Mouse (Mus musculus): ENCODE results near the gene Draxin. TPM values are rescaled to one million over a fixed set of nuclear protein-coding genes. Genes with fewer than 3 reads are reported as not detected.
"Not testable (repeated sequence)": the region's sequence is repeated elsewhere in the genome, so short reads cannot be mapped to it uniquely, and the experiment has no call there.

The Draxin gene
- total RNA-seq (2021), result under 1 TPM; 0.05 to 0.11 TPM

GRCm38 (mm10) chr4:148130561-148131413 lies at the start of gene Draxin:
TSS of gene Draxin (minus strand) at chr4:148130698.
- no peak for DNase-seq
- intact Hi-C loops (cut with DNase I), result no loop called here

GRCm38 (mm10) chr4:148177716-148178115 lies 47.2 kb upstream of the Draxin start:
- intact Hi-C loops (cut with DNase I), result no loop called here
- DNase-seq, result no peak

- intact Hi-C loops (cut with DNase I); DNase-seq: not testable (repeated sequence)
These were observed 46.1 kb upstream of the Draxin start for GRCm38 (mm10) chr4:148176603-148177002.

- intact Hi-C loops (cut with DNase I), result no loop called here
- DNase-seq, result no peak
These were observed 44.0 kb upstream of the Draxin start for GRCm38 (mm10) chr4:148174495-148174862.

DNA sequence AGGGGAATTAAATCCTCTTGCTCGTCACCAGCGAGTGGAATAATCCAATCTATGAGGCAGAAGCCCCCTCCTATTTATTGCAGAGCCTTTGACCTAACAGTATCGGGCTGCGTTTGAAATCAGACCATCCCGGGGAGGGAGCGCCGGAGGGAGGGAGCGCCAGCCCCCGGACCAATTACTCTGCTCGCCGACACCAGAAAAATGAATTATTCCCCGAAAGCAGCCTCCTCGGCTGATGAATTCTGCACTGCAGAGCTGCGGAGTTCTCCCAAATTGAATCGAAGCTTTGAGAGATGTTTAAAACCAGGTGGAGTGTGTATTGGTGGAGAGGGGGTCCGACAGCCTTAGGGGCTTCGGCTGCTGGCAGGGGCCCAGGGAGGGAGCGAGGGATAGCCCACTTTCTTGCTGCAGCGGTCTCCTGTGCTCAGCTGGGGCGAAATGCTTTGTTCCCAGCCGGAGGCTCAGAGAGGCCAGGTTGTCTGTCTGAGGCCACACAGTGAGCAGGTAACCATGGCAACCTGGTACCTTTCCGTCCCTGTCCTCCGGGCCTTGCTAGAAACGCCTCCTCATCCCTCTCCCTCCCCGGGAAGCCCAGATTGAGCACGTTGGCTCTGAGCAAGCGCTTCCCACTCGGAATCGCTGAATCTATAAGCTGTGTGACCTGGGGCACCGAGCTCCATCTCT lies 43.5 kb upstream of the Draxin start:
- intact Hi-C loops (cut with DNase I), result no loop called here

DNA sequence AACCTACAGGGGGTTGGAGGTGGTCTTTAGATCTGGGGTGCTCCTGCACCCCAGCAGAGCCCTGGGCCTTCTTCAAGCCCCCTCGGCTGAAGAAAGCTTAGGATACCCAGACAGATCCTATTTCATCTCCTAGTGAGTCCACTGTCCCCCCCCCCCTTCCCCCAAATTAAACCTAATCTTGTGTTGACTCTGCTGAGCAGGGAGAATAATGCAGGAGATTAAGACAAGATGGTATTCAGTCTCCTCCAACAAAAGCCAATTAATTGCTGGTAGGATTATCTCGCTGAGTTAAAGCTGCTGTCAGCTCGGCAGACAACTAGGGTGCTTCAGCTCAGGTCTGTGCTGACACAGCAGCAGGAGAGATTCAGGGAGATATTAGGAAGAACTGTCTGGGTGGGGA lies 40.8 kb upstream of the Draxin start:
- no peak for DNase-seq
- intact Hi-C loops (cut with DNase I), result loop anchor here (2.0 kb wide), 1 partner anchor 436 kb away; no protein-coding TSS in a partner anchor

More for the DNA sequence above, 43.5 kb upstream of the Draxin start:
- no peak for DNase-seq

DNA sequence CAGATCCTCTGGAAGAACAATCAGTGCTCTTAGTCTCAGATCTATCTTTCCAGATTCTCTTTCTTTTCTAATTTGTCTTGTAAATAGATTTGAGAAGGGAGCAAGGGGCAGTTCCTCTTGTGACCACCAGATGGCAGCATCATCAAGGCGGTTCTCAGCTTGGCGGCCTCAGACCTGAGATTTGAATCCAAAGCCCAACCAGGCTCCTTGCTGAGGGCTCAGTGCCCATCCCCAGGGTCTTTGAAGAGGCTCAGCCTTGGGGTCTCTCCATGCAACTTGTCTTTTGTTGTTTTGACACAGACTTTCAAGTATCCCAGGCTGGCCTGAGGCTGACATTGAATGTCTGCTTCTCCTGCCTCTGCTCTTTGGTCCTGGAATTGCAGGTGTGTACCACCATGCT lies 40.3 kb upstream of the Draxin start:
- DNase-seq, result peak; percentile 57 to 67
- intact Hi-C loops (cut with DNase I), result loop anchor here (1.0 to 2.0 kb wide), 3 partner anchors 258 to 436 kb away; no protein-coding TSS in a partner anchor

- DNase-seq, result no peak
- intact Hi-C loops (cut with DNase I), result no loop called here
These were observed 39.1 kb upstream of the Draxin start for GRCm38 (mm10) chr4:148169586-148169985.

DNA sequence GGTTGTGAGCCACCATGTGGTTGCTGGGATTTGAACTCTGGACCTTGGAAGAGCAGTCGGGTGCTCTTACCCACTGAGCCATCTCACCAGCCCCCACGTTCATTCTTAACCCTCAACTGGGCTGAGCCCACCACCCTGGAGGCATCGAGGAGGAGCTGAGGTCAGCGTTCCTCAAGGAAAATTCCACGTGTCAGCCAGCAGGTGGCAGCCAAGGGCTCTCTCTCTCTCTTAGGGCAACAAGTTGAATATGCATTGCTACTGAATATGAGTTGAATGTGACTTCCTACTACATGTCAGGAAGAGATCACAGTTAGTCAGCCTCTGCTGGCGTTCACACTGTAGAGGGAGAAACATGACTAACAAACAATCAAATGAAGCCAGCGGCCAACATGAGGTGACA lies 37.8 kb upstream of the Draxin start:
- intact Hi-C loops (cut with DNase I), result no loop called here
- peak; percentile 64 to 75 for DNase-seq

DNA sequence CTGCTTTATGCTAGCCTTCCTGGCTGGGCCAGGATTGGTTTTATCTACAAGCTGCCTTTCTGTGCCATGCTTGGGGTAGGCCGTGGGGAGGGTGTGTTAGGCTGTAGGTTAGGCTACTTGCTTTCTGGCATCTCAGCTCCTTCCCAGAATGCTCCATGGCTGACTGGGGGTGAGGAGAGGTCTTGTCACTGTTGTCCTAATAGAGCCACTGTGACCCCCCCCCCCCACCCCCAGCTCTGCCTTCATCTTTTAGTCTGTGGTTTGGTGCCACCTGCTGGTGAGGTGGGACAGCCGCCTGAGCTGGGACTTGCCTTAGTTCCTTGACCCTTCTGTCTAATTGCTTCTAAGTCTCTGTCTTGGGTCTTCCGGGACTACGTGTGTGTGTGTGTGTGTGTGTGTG lies 36.5 kb upstream of the Draxin start:
- DNase-seq, result peak; percentile 67 to 79
- intact Hi-C loops (cut with DNase I), result loop anchor here (1.0 kb wide), 1 partner anchor 53 kb away; no protein-coding TSS in a partner anchor

DNA sequence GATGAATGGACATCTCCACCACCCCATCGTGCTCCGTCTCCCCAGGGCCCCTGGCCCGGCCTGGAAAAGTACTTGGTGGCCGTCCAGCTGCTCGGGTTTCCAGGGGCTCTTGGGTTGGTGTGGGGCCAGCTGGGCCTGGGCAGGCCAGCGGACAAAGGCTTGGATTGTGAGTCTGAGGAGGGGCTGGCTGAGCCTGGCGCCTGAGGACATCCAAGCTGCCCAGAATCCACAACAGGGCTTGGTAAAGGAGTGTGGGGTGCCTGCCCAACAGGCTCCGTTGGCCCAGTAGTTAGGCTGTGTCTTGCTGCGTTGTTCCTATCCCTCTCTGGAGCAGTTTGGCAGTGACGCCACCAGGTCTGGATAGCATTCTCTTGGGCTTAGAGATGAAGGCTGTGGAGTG lies 35.9 kb upstream of the Draxin start:
- no peak for DNase-seq
- intact Hi-C loops (cut with DNase I), result no loop called here

DNA sequence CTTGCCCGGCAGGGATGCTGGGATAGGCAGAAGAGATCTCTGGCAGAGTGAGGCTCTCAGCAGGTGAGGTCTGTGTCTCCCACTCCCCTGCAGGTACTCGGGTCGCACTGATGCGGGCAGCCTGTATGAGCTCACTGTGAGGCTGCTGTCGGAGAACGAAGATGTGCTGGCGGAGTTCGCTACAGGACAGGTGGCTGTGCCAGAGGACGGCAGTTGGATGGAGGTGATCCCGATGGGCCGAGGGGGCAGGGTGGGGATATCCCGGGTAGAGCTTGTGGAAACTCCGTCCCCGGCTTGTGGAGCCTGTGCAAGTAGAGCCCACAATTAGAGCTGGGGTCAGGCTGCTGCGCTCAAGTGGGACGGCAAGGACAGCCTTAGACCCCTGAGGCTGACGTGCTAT lies 35.1 kb upstream of the Draxin start:
- intact Hi-C loops (cut with DNase I), result loop anchor here (2.0 kb wide), 1 partner anchor 25 kb away; no protein-coding TSS in a partner anchor
- no peak for DNase-seq

DNA sequence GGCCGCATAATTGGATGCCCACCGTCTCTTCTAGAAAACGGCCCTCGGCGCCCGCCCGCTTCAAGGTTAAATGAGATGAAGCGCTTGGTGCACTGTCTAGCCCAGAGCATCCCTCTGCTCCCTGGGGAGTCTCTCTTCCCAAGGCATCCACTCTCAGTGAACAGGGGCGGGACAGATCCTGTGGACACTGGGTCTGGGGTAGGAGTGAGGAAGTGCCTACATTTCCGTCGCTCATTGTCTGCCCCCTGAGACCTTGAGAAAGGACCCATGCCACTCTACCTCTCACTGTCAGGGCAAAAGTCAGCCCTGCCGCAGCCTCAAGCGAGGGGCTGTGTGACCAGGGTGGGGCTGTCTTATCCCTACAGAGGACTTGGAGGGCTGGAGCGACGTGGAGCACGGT lies 34.0 kb upstream of the Draxin start:
- DNase-seq, result no peak
- intact Hi-C loops (cut with DNase I), result loop anchor here (1.0 to 2.0 kb wide), 2 partner anchors 24 to 49 kb away; no protein-coding TSS in a partner anchor

- peak; percentile 68 to 70 for DNase-seq
- intact Hi-C loops (cut with DNase I), result loop anchor here (1.0 to 2.0 kb wide), 2 partner anchors 23 to 49 kb away; no protein-coding TSS in a partner anchor
These were observed 33.5 kb upstream of the Draxin start for GRCm38 (mm10) chr4:148164002-148164439.

DNA sequence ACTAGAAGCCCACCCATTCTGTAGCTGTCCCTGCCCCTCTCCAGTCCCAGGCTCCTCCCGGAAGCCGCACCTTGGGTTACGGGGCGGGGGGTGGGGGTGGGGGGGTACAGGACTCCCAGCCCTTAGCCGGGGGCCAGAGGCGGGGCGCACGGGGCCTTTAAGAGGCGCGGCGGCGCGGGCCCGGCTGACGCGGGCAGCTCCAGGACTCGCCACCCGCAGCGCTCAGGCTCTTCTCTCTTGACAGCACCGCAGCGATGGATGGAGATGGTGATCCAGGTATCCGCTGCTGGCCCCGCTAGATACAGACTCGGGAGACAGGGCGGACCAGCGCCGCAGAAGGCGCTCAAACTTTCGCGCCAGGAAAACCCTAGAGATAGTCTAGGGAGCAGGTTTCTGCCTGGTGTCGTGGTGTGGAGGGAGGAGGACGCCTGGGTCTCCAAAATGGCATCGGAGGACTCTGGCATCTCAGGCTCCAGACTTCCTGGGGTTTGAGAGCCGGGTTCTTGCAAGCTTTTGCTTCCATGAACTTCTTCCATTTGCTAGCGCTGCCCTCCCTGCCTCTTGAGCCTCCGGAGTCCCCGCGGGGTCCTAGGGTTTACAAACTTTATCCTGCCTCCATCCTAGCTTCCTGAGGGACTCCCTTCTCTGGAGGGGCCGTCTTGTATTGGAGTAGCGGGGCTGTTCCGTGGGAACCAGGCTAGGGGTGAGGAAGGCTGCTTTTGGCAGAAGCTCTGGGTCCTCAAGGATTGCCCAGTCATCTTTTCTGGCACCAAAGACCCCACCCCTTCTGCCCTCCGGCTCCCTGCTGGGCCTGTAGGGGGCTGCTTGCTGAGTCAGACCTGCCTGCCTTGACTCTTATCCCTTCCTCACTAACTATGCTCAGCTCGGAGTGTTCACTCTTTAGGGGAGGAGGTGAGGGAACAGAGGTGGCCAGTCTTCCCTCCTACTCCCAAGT lies 30.2 kb upstream of the Draxin start, which contains the start of the genes Fbxo44 and Fbxo2:
Fbxo44 (minus strand) TSS at position 47 of the 955 bp plus-strand sequence.
Fbxo2 (plus strand) TSS at position 186 of the 955 bp plus-strand sequence.
- DNase-seq, result no peak
- intact Hi-C loops (cut with DNase I), result no loop called here

DNA sequence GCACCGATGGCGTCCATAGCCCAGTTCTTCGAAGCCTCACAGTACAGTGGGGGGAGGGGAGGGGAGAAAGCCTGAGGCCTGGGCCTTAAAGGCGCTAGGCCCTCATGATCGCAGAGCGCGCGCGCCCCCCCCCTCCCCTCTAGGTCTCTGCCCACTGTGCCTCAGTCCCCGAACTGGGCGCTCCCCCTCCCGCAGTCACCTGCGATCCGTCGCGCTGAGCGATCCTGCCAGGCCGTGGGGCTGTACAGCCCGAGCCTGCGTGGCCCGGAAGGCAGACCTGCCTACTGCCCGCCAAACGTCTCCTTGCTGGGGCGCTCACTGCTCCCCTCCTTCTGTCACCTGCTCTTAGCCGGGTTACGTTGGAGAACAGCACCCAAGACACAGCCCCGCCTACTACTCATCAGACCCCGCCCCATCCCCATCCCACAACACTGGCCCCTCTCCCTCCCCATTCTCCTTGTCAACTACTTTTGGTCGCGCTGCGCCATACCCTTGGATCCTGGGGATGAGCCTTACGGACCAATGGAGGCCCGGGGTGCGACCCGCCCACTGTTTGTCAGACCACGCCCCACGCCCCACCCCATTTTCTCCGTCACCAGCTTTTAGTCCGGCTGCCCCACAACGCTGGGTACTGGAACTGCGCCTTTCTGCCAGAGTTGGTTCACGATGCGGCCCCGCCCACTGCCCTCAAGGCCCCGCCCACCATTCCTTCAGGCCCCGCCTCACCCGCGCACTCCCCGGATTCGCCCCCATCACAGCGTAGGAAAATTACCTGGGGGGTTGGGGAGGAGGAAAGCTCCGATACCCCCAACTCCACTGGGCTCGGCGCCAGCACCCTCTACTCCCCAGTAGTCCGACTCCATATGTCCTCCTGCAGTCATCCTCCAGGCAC lies 29.3 kb upstream of the Draxin start:
- intact Hi-C loops (cut with DNase I), result no loop called here
- peak; percentile 85 to 86 for DNase-seq

DNA sequence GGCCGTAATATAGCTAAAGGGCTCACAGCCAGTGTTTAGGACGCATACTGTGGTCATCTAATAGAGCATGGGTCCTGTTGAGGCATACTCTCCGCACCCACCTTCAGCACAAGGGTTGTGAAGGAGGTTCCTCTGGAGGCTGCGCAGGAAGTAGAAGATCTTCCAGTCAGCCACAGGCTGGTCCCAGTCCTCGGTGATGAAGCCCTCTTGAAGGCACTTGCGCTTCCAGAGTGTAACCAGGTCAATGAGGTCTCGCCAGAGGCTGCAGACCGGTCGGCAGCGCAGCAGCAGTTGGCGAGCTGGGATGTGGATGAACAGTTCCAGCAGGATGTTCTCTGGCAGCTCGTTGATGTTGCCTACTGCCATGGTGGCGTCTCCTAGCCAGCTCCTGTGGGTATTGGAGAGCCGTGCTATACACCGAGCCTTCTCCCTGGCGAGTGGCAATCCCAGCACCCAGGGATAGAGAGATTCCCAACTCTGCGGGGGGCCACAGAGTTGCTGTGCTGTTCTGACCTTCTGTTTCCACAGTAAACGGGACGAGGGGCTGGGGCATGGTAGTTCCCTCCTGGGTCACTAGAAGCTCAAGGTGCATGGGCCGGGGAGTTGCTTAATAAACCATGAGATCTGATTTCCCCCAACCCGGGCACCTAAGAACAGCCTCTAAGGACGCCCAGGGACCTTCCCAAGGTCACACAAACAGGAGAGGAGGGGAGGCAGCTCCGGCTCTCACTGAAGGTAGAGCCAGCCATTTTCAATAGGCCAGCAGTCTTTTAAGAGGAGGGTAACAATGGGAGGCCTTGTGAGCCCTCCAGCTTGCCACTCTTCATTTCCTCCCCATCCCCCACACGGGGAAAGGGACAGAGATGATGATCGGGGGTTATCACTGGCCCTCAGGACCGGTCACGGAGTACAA lies 28.2 kb upstream of the Draxin start:
- intact Hi-C loops (cut with DNase I), result no loop called here
- no peak for DNase-seq

- intact Hi-C loops (cut with DNase I), result loop anchor here (5.0 kb wide), 1 partner anchor 213 kb away; the partner anchor contains the start of gene 2510039O18Rik
These were observed 24.5 kb upstream of the Draxin start for GRCm38 (mm10) chr4:148154982-148155381.

More at GRCm38 (mm10) chr4:148154982-148155381, 24.5 kb upstream of the Draxin start:
- DNase-seq, result no peak
